Mouse (Mus musculus) lung, adult 2 months (tissue): ENCODE measurements around the gene Derl3. TPM values are rescaled to one million over a fixed set of nuclear protein-coding genes. Genes with fewer than 3 reads are reported as not detected.
"Not testable (repeated sequence)": the region's sequence is repeated elsewhere in the genome, so short reads cannot be mapped to it uniquely, and the experiment has no call there.

Source experiments
- DNase-seq: peaks from one replicate; pipeline ENCODE4 v3.0.0; 2022
- H3K4me1 ChIP-seq: fragments of 200-500 bp; 2 replicates; pipeline ENCODE4 v1.6.1; 2011; ENCODE audit warnings: low read length; ENCODE audit not compliant: control insufficient read depth, insufficient read depth
- H3K4me3 ChIP-seq: fragments of 200-500 bp; replicated peaks from 2 replicates; pipeline ENCODE3; 2011; ENCODE audit warnings: low read depth, mild to moderate bottlenecking, control low read depth, low read length; ENCODE audit errors: extremely low read depth
- CTCF ChIP-seq: fragments of 200-500 bp; IDR thresholded peaks from 2 replicates; pipeline ENCODE4 v1.5.1; 2011; ENCODE audit warnings: mild to moderate bottlenecking, low read length, control low read depth; ENCODE audit not compliant: insufficient read depth
- POLR2A ChIP-seq: fragments of 200-500 bp; IDR thresholded peaks from 2 replicates; pipeline ENCODE4 v1.6.1; 2011; ENCODE audit warnings: low read depth, mild to moderate bottlenecking, control low read depth, low read length, borderline replicate concordance; ENCODE audit errors: extremely low read depth
- WGBS: fragments of 180-500 bp; shearing (Covaris S2); methylation state at CpG from one replicate; pipeline ENCODE4 v1.1.7; 2018; 5-methylcytosine and 5-hydroxymethylcytosine counted together
- polyA plus RNA-seq: library from polyadenylated mRNA; depleted of rRNA; stranded (reverse); fragments of >200 nt; gene quantifications from 2 replicates; pipeline ENCODE4 v1.2.3, GENCODE M21; 2012

The Derl3 gene
- polyA plus RNA-seq, 1 experiment, result 5.1 TPM

DNA sequence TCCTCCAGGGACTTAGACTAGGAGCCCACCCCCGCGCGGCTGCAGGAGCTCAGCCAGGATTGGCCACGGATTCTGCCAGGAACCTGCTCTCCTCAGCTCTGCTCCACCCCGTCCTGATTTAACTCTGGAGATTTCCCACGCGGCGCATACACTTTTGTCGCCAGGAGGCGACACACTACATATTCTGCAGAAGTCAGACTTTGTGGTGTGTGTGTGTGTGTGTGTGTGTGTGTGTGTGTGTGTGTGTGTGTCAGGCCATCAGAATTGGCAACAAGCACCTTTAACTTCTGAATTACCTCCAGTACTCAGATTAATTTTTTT is 10.0 kb upstream of the Derl3 start:
- no peak overlapping the region for H3K4me3 ChIP-seq
- under 1% methylated on average over 10 of the region's 10 CpGs for WGBS
- H3K4me1 ChIP-seq, result no peaks in the 10 kb centered on the region
- TF ChIP-seq POLR2A, result no peak
- peak; percentile 54 for TF ChIP-seq CTCF
- DNase-seq, result peak; percentile 68

- no peak for DNase-seq
- TF ChIP-seq POLR2A (no peak), CTCF (no peak)
- H3K4me3 ChIP-seq, result no peak overlapping the region
- no peaks in the 10 kb centered on the region for H3K4me1 ChIP-seq
- 89% methylated on average over 8 of the region's 8 CpGs for WGBS
These were observed 8.5 kb upstream of the Derl3 start for GRCm38 (mm10) chr10:75884742-75885141.

GRCm38 (mm10) chr10:75887504-75887903 is 5.7 kb upstream of the Derl3 start:
- 80% methylated on average over 5 of the region's 5 CpGs for WGBS
- not testable (repeated sequence) for H3K4me1 ChIP-seq, H3K4me3 ChIP-seq, DNase-seq

- no peak for DNase-seq
- 38% methylated on average over 8 of the region's 8 CpGs for WGBS
- Histone ChIP-seq H3K4me3 (no peak overlapping the region), H3K4me1 (no peaks in the 10 kb centered on the region)
- TF ChIP-seq CTCF, result no peak
- no peak for TF ChIP-seq POLR2A
These were observed 3.6 kb upstream of the Derl3 start for GRCm38 (mm10) chr10:75889406-75890153.

DNA sequence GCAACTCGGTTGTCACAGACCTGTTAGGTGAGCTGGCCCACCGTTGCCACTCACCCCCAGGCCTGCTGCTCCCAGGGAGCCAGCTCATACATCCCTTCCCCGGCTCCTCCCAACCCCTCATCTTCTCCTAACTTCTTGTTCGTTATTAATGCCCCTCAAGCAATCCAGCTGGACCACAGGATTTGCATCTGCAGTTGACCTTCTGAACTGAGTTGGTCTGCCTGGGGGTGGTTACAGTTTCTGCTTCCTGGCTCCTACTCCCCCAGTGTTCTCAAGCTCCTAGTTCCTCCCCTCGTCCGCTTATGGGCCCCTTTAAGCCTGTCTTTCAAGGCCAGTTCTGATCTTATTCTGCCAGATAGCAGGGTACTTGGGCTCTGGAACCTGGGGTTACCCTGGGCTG is 1.4 kb downstream of the Derl3 start:
- H3K4me3 ChIP-seq, result no peak overlapping the region
- 75% methylated on average over 6 of the region's 6 CpGs for WGBS
- TF ChIP-seq CTCF (no peak), POLR2A (no peak)
- no peak for DNase-seq
- 0 out of 2 replicates have a peak, but pooled peaks cover 3% of the 10 kb centered on the region for H3K4me1 ChIP-seq

GRCm38 (mm10) chr10:75895730-75896129 is 2.5 kb downstream of the Derl3 start:
- no peak for TF ChIP-seq POLR2A
- TF ChIP-seq CTCF, result no peak
- WGBS, result 93% methylated on average over 5 of the region's 5 CpGs
- 0 out of 2 replicates have a peak, but pooled peaks cover 3% of the 10 kb centered on the region for H3K4me1 ChIP-seq

DNA sequence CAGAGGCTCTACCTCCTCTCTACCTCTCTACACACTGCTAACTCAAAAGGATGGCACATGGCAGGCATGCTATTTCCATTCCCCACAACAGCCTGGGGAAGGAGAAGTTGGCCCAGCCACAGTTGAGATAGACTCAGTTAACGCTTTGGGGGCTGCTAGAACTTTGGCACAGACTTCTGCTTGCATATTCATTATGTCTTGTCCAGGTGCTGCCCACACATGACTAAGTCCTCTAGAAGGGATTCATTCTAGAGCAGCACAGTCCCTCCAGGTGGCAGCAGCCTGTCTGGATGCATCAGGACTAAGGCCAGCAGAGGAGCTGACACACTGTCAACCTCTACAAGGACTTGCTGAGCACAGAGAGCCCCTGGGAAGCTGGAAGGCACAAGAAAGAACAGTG is 3.0 kb downstream of the Derl3 start:
- WGBS, result 94% methylated on average over 1 of the region's 1 CpGs
- no peak overlapping the region for H3K4me3 ChIP-seq
- no peak for TF ChIP-seq CTCF
- TF ChIP-seq POLR2A, result no peak

More at GRCm38 (mm10) chr10:75895730-75896129, 2.5 kb downstream of the Derl3 start:
- no peak for DNase-seq
- no peak overlapping the region for H3K4me3 ChIP-seq

DNA sequence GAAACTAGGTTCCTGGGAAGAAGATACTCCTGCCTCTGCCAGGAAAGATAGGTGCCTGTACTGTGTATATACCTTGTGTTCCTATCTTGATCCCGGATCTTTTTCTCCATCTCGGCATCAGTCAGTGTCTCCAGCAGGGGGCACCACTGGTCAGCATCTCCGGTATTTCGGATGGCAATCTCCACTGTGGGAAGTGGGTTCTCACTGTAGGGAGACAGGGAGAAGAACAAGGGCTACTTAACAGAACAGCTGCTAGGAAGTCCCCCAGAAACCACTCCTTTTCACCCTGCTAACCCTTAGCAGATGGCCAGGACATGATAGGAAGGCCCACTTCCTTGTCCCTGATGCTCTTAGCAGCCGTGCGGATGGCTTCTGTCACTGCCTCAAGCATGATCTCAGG is 4.2 kb downstream of the Derl3 start:
- TF ChIP-seq CTCF (peak; percentile 87), POLR2A (no peak)
- Histone ChIP-seq H3K4me1 (0 out of 2 replicates have a peak, but pooled peaks cover 3% of the 10 kb centered on the region), H3K4me3 (no peak overlapping the region)
- WGBS, result 31% methylated on average over 6 of the region's 6 CpGs
- DNase-seq, result peak; percentile 80

More for the DNA sequence above, 3.0 kb downstream of the Derl3 start:
- H3K4me1 ChIP-seq, result 0 out of 2 replicates have a peak, but pooled peaks cover 3% of the 10 kb centered on the region
- DNase-seq, result no peak

- TF ChIP-seq POLR2A (no peak), CTCF (no peak)
- no peak overlapping the region for H3K4me3 ChIP-seq
- 0 out of 2 replicates have a peak, but pooled peaks cover 3% of the 10 kb centered on the region for H3K4me1 ChIP-seq
- DNase-seq, result no peak
- WGBS, result 54% methylated on average over 6 of the region's 6 CpGs
These were observed 4.9 kb downstream of the Derl3 start for GRCm38 (mm10) chr10:75898039-75898564.

GRCm38 (mm10) chr10:75898846-75899245 is 5.6 kb downstream of the Derl3 start:
- DNase-seq, result no peak
- TF ChIP-seq CTCF, result no peak
- WGBS, result 32% methylated on average over 3 of the region's 3 CpGs

More at GRCm38 (mm10) chr10:75898846-75899245, 5.6 kb downstream of the Derl3 start:
- H3K4me1 ChIP-seq, result 0 out of 2 replicates have a peak, but pooled peaks cover 3% of the 10 kb centered on the region
- H3K4me3 ChIP-seq, result no peak overlapping the region
